Mouse (Mus musculus): ENCODE measurements at regions not wholly inside any gene's neighbourhood (a gene's known extent, or its start where the extent isn't known, plus 50 kb on each side); places are given as distances from the start of the nearest gene placed in this dataset.

GRCm38 (mm10) chr1:189485336-189485735 is 83.3 kb upstream of the Kcnk2 start:
- no peak for TF ChIP-seq POLR2A (IDR thresholded peaks at IDR 0.05; ENCODE audit: insufficient read depth, low read depth, low read length)
- no peak for TF ChIP-seq CTCF (IDR thresholded peaks at IDR 0.05)
